Mouse (Mus musculus) thymus, postnatal 36 days (tissue): ENCODE results near the gene Hpcal1.

ENCODE experiments used
- DNase-seq, 2 experiments: peaks; one replicate each; pipeline ENCODE4 v3.0.0; 2022; ENCODE audit warnings: mixed read lengths in 2 of 2

The Hpcal1 gene

DNA sequence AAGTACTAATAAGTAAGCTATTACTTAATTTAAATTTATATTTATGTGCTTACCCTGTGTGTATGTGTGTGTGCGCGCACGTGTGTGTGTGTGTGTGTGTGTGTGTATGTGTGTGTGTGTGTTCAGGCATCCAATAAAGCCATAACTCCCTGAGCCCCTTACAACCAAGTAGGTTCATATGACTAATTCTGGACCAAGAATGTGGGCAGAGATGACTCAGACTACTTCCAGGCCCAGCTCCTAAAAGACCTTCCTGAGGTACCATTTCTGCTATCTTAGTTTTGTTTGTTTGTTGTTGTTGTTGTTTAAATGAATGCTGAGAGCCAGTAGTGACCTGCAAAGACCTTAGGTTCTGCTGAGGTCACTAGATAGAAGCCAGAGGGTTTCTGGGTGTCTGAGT lies 1.7 kb upstream of the Hpcal1 start:
- DNase-seq: no peak

DNA sequence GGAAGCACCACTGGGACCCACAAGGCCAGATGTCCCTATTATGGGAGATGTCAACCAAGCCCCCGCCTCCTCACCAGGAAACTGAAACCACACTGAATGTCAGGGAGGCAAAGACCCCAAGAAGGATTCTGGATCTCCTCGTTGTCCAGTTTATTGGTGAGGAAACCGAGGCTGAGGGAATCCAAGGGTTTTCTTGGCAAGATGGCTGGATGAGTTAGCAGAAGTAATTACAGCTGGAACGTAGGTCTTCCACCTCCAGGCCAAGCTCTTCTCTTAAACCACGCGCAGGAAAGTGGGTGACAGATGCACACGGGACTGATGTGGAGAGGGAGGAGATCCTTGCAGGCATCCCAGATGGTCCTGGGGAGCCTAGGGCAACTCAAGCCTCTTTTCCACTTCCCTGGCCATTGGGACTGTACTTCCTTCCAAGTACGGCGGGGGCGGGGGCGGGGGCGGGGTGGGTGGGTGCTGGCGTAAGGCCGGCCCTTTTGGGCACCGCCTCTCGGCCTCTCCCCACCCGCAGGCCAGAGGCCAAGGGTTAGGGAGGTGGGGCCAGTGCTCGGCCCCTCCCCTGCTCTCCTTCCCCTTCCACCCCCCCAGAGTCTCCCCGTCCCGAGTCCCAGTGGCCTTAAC lies 609 bp upstream of the Hpcal1 start:
- DNase-seq: peak in 1 of 2 experiments; percentile 26

DNA sequence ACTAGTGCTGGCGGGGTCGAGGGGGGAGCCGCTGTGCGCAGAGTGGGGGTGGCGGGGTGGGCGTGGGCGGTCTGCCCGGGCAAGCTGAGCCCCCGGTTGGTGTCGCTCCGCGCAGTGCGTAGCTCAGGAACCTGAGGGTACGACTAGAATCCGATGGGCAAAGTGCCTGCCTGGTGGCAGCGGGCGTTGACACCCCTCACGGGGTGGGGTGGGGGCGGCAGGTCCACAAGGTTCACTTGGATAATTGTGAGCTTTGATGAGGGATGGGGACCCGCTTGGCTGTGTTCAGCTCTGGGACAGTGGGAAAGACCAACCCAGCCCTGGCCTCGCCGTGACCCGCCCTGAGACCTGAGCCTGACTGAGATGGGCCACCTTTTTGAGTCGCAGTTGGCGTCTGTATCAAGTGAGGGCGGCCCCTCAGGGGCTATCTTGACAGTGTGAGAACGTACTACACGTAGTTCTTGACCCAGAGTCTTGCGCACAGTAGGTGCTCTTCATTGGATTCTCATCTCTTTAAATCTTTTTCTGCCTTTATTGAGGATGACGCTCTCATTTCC lies 742 bp downstream of the Hpcal1 start:
- DNase-seq: peak; percentile 68 to 76

DNA sequence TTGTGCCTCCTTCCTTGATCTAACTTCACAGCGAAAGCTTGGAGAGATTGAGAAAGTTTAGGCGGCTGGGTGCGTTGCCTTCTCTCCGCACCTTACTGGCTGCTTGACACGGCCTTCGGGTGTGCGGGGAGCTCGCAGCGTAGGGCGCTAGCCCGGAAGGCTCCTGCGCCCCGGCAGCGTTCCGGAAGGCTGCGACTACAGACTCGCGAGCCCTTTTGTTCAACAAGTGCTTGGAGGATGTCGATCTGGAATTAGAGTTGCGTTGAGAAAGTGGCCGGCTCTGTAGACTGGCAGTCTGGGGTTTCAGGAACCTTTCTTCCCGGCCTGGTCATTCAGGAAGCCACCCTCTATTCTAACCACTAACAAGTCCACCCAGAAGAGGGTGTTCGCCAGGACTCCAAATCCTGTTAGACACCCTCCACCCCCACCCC lies 1.2 kb downstream of the Hpcal1 start:
- DNase-seq: peak; percentile 66 to 76

DNA sequence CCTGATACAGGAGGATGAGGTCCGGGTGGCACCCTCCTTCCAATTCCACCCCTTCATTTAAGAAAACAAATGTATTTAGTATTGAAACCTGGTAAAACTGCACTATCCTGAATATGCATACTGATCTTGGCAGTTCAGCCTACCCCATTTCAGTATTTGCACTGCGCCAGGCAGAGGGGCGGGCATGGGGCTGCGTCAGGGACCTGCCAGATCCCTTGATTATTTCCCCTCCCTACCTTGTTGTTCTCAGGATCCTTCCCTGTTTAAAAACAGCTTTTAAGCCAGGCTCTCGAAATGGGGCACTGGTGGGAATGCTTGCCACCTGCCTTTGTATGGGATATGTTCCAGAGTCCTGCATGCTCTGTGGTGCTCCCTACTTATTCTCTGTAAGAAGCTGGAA lies 1.7 kb downstream of the Hpcal1 start:
- peak; percentile 26 to 32 for DNase-seq

DNA sequence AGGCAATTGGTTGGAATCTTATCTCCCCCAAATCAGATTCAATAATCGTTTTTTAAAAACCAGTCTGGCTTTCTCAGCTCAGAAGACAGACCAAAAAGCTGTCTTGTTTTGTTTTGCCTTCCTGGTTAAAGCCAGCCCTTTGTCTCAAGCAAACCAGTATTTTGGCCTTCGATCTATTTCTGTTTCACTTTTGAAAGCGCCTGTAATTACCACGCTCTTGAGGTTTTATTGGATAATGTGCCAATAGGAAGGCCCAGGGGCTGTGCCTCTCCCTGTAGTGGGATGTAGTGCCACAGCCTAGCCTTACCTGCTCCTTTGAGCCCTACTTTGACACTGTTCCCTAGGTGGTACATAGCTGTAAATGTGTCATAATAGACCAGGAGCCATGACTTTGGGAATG lies 2.3 kb downstream of the Hpcal1 start:
- no peak for DNase-seq

DNA sequence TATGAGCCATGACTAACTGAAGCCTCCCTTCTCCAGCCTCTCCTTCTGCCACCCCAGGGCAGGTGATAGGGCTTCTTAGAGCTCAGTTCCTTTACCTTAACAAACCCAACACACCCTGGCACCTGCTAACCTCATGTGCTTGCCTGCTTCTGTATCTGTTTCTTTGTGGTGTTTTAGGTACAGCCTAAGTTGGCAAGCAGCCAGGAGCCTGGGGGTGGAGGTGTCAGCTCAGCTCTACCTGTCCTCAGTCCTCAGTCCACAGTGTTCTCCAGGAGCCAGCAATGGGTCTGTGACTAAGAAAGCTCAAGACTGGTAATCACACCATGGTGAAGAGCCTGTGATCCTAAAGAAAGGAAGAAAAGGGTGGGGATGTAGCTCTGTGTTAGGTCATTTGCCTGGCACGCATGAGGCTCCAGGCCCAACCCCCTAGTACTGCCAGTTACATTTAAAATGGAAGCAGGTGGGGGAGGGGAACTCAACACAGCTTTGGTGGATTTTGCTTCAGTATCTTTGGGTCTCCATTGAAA lies 4.0 kb downstream of the Hpcal1 start:
- peak; percentile 62 to 72 for DNase-seq

DNA sequence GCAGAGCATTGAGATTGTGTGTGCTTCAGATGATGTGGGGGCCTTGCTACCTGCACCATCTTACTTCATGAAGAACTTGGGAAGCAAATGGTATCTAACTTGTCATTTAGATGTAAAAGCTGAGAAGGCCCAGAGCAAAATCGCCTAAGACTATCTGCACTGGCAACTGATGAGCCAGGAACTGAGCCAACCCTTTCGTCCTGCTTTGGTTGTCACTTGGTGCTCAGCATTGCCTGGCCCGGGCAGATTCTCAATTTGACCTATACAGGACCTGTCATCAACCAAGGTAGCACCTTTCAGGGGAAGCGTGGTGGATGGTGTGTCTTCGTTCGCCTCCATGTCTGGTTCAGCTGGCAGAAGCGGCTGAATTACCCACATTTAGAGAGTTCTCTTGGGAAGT lies 5.7 kb downstream of the Hpcal1 start:
- DNase-seq: no peak

DNA sequence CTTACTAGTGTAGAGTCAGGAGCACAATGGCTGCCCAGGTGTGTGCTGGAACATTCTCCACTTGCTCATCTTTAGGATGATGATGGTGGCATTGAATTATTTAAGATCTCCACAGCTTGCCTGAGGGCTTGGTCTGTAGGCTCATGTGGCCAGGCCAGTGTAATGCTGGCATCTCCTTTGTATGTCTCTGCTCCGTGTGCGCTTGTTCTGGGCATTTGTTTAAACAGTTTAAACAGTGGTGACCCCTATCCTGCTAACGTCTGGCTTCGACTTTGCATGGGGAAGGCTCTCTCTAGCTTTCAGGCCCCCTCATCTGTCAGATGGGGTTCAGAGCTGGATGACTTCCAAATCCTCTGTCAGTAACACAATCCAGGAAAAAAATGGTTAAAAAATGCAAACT lies 8.3 kb downstream of the Hpcal1 start:
- DNase-seq: no peak

DNA sequence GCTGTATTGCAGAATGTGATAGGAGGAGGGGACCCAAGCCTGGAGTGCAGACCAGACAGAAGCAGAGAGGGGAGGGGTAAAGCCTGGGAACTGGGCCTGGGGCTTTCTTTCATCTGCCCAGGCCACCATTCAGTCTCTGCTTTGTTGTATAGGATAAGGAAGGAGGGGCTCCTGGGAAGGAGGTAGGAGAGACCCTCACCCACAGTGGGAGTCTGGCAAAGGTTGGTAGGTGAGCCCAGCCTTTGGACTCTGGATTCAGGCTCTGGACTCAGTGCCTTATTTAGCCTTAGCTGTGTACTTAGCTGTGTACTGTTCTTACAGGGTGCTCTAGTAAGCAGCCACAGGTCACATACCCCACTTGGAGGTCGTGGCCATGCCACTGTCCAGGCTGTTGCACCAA lies 8.8 kb downstream of the Hpcal1 start:
- no peak for DNase-seq

DNA sequence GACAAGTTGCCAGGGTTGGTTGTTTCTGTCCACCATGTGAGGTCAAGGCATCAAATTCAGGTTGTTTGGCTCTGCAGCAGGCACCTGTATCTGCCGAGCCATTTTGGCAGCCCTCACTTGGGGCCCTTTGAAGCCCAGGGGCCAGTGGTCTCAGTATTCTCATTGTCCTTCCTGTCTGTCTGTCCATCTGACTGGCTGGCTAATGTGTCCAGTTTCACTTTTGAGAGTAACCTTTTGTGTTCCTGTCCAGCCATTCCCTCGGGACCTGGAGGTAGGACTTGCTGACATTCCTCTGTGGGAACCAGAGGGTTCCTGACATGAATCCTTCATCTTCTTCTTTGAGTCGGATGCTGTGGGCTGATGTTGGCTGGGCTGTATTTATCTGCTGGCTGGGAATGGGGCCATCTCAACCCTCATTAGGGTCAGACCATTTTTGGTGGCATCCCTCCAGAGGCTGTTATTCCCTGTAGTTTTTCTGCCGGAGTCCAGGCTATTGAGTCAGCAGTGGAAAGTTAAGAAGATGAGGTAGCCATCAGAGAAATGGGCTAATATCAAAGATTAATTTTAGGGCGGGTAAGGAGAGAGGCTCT lies 10.6 kb downstream of the Hpcal1 start:
- no peak for DNase-seq

DNA sequence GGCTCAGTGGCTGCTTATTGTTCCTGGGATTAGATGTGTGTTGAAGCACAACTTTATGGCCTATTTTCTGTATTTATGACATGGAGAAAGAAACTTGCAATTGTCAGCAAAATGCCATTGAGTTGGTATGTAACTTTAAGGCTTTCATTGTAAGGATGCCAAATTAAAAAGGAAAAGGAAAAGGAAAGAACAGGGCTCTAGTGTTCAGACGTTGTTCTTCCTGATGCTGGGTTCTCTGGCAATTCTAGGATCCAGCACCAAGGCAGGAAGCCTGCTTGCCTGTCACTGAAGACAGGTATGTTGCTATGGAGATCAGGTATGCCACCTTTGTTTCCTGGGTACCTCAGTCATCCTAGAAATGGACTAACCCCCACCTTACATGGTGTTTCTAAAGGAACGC lies 11.1 kb downstream of the Hpcal1 start:
- DNase-seq: no peak

DNA sequence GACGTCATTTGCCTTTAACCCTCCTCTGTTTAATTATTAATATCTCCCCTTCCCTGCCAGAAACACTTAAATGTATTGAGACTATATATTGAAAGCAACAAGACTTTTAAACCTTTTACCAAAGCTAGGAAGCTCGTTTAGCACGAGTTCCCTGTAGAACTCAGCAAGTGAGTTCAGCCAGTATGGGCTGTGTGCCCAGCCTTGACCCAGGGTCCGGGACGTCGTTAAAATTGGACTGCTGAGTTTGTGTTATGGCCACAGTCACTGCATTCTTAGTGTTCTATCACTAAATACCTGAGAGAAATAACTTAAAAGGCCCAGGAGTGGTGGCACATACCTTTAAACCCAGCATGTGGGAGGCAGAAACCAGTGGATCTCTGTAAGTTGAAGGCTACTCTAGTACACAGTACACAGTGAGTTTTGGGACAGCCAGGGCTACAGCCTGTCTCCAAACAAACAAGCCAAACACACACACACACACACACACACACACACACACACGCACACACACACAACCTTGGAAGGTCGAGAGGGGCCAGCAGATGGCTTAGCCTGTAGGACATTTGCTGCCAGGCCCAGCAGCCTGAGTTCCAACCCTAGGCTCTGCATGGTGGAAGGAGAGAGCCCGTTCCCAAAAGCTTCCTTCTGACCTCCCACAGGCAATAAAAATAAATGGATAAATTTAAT lies 11.7 kb downstream of the Hpcal1 start:
- no peak for DNase-seq

DNA sequence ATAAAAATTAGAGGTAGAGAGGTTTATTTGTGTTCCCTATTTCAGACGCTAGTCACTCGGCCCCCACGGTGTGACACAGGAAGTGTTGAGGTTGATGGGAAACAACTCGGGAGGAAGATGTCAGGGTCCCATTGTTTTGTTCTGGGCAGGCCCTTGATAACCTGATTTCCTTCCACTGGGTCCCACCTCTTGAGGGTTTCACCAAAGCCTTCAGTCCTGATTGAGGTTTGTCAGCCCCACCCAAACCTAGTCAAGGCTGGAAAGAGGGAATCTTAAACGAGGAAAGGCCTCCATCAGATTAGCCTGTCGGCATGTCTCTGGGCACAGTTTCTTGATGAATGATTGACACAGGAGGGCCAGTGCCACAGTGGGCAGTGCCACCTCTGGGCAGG lies 12.3 kb downstream of the Hpcal1 start:
- DNase-seq: no peak

DNA sequence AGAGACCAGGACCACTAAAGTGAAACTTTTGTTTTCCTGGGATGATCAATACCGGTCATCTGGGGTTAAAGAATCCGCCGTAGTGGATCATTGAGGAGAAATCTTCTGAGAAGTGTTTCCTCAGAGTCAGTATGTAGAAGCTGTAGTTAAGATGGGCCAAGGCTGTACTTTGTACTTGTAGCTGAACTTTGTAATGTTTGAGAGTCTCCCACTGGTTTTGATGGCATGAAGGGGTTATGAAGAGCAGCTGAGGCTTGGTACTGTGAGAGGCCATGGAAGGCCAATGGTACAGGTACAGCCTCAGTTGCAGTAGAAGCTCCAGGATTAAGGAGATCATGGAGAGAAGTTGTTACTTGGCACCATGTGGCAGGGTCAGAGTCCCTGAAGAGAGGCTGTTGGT lies 13.2 kb downstream of the Hpcal1 start:
- no peak for DNase-seq

DNA sequence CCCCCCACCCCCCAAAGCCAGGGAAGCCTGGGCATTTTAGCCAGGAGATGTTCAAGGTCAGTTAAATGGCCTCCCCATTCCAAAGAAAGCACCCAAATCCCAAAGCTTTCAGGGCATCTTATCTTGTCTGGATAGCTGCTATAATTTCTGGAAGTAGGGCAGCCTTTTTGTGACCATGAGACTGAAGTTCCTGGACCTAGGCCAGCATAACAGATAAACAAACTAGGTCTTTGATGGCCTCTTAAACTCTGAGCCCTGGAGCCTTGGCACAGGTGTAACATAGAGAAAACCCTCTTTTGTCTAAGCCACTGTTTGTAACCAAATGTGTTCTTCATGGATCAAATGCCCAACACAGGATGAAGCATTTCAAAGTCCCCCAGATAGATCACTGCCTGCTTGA lies 16.8 kb downstream of the Hpcal1 start:
- no peak for DNase-seq

DNA sequence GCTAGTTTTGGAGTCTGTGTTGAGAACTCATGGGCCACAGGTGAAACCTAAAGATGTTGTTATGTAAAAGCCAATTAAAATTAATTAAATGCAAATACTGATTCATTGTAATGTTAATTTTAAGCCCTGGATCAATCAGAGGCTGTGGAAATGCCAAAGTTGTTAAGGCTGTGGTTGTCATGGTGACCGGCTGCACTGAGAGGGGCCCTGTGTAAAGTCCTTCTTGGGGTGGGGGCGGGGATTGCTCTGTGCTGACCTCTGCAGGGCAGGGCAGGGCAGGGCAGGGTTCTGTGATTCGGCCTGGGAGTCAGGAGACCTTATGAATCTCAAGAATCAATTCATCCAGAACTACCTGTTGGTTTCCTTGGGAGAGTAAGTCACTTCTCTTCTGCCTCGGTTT lies 18.8 kb downstream of the Hpcal1 start:
- DNase-seq: no peak

DNA sequence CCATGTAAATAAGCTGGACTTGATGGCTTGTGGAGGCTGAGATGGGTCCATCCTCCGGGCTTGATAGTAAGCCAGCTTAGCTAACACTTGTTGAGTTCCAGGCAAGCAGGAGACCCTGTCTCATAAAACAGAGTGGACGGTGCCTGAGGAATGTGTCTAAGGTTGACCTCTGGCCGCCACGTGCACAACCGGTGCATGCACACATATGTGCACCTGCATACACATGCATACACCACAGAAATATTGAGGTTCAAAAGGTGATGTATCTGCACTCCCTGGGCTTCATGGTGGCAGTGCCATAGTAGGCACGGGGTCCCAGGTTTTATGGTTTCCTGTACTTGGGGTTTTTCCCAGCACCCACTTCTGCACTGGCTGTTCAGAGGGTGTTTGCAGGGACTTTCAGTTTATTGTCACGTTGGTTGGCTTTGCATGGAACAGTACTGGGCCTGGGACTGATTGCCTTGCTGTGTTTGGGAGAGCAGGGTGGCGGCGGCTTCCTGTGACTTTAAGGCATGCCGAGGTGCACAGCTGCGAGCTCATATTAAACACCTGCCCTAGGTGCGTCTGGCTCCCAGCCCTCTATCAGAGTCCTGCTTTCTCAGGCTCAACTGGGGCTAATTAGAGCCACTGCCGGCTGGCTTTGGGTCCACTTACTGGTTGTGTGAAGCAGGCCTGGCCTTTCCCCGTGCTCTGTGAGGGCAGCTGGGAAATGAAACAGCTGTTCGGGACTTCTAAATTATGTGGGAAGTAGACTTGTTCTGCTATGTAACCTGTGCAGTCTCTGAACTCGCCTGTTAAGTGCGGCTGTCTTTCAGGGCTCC lies 19.5 kb downstream of the Hpcal1 start:
- DNase-seq: peak; percentile 39 to 43

DNA sequence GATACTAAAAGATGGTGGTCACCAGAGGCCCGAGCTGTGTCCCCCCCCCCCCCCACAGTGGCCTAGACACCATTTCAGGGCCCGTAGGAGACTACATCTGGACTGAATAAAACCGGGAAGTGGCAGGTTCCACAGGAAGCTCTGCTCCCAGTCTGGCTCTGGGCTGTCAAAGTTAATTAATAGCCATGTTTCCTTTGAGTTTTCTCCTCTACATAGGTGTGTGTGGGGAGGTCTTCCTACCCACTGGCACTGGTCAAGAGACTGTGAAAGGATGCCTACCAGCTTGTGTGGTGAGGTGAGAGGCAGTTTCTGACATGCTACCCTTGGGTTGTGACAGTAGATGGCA lies 20.1 kb downstream of the Hpcal1 start:
- no peak for DNase-seq

DNA sequence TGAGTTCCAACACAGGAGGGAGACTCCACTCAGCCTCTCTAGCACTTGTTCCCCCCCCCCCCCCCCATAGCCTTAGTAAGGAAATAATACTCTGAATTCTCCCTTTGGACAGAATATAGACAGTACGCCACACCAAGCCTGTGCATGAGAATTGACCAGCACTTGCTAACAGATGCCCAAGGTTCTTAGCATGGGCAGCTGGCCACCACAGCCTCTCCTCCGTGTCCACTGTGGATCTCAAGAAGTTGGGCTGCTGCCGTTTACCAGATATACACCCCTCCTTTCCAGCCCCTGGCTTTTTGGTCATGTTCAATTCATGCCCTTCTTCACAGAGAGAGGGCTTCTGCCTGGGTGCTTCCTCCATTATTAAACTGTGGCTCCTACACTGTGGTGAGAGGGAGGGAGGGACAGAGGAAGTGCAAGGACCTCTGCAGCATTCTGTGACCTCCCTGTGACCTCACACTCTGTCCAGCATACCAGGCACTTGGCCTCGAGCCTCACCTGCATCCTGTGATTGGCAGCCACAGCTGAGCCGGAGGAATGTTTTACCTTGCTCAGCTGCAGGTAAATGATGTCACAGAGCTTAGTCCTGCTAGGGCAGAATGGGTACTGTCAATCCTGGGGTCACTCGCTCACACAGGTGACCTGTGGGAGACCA lies 21.2 kb downstream of the Hpcal1 start:
- no peak for DNase-seq

DNA sequence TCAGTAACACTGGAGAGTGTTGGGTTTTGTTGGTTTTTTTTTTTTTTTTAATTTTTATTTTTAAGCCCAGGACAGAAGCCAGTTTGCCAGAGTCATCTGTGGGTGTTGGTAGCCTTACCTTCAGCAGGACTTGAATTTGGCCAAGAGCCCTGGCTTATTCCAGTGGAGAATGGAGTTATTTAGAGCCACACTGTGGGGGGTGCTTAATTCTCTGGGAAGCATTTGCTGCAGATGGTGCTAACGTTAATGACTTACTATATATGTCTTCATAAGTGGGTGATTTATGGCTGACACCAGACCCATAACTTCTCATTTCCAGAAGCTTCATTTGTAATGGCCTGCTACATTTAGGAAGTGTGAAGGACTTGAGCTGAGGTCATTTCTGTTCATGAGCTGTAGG lies 21.9 kb downstream of the Hpcal1 start:
- no peak for DNase-seq

DNA sequence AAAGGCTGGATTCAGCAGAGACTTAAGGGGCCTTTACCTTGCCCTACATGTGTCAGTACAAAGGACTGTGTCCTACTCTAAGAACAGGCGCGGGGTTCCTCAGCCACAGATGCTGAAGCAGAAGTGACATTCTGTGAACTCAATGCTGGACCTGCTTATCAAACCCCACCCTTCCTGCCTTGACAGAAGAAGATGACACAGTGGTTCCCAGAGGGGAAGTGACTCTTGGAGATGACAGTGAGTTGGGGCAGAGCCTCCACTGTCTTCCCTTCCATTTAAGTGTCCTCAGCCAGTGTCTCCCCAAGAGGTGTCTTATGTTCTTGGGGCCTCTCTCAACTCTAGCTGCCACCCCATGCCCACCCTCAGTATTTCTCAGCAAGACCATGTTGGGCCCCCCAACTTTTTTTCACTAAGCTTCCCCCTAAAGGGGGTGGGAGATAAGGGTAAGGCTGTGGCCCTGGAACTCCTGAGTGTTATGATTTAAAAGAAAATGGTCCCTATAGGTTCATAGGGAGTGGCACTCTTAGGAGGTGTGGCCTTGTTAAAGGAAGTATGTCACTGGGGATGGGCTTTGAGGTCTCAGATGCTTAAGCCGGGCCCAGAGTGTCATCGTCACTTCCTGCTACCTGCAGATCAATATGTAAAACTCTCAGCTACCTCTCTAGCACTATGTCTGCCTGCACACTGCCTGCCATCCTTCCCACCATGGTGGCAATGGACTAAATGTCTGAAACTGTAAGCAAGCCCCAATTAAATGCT lies 25.2 kb downstream of the Hpcal1 start:
- DNase-seq: no peak
